Mouse (Mus musculus) frontal cortex, adult (tissue): ENCODE measurements around the gene Cd55.
"Not testable (repeated sequence)": the region's sequence is repeated elsewhere in the genome, so short reads cannot be mapped to it uniquely, and the experiment has no call there.

Source experiments
- ATAC-seq: cut with Nextera tagmentation; 2 replicates; pipeline ENCODE4 v1.9.2; 2017; ENCODE audit warnings: mild to moderate bottlenecking, moderate library complexity, mixed read lengths; ENCODE audit not compliant: low TSS enrichment

Gene Cd55

DNA sequence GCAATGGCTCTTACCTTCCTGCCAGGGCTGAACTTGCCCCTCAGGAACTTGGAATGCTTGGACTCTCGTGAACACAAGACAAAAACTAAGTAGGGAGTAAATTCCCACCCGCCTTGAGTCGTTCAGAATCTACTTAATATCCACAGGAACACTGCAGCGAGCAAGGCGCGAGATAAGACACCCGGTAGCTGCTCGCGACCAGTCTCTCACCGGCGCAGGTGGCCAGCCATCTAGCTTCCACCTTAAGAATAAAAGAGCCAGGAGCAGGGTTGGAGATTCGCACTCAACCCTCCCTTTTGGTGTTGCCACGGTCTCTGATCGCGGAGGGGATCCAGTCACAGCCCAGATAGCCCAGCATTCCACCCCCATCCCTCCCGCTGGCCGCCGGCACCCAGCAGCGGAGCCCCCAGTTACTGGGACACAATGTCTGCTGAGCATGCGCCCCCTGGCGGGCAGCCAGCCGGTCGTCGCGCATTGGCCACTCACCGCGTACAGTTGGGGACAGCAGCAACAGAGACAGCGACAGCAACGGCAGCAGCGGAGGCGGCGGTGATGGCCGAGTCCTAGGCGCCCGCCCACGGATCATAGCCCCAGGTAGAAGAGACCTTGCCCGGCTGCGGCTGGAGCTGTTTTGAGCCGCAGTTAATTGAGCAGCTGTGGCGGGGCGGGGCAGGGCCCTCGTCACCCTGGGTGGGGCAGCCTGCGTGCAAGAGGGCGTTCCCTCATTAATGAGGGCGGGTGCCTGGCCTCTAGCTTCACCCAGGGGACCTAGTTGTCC lies at the start of gene Cd55:
TSS of gene Cd55 (minus strand) at position 661 of the 778 bp plus-strand sequence.
- peak; percentile 92 for ATAC-seq

- no peak for ATAC-seq
Measured at GRCm38 (mm10) chr1:130511823-130512370, 49.4 kb upstream of the Cd55 start.

GRCm38 (mm10) chr1:130508957-130509350 lies 46.4 kb upstream of the Cd55 start:
- no peak for ATAC-seq

DNA sequence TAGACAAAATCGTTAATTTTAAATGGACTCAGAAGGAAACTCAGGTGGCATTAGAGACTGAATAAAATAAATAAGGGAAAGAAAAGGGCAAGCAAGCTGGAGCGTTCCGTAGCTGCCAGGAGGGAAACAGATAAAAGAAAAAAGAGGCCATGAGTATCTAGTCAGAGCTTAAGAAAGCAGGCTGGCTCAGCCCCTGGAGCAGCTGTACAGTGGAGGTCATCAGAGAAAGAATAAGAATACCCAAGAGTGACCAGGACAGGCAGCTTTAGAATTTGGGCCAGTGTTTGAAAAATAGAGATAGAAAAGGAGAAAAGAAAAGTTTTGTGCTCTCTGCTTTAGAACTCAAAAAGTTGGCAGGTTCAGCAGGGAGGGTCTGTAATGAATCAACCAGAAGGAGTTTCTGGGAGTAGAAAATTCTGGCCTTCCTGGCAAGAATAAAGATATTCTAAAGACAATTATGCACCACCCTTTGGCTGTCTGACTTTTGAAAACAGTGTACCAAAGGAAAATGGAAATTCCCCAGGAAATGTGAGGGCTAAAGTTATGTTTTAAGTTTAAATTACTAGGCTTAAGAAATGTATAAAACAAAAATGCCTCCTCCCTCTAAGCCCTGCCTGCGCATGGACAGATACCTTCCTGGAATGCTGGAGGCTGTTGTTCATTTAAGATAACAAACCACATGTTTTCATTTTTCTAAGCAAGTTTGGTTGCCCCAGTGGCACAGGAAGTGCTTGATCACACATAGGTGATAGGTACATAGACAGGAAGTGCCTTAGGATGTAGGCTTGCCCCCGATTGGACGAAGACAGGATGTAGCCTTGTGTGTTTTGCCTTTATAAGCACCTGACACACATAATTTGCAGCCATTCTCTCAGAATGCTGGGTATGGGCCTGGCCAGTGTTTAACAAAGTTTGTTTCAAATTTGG lies 45.7 kb upstream of the Cd55 start:
- ATAC-seq = no peak

DNA sequence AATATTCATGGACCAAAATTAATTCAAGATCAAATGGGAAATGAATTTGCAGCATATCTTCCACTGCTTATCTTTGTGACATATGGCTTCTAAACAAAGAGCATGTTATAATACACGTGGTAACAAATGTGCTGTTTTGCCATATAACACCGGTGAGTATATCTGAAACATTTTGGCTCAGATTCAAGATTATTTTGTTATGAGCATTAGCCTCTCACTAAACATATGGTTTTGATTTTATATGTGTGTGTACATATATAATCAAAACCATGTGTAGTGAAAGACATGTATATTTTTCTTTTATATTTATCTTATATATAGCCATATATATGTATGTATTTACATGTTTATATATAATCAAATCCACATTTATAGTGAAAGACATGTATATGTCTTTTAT lies 44.9 kb upstream of the Cd55 start:
- ATAC-seq = no peak

DNA sequence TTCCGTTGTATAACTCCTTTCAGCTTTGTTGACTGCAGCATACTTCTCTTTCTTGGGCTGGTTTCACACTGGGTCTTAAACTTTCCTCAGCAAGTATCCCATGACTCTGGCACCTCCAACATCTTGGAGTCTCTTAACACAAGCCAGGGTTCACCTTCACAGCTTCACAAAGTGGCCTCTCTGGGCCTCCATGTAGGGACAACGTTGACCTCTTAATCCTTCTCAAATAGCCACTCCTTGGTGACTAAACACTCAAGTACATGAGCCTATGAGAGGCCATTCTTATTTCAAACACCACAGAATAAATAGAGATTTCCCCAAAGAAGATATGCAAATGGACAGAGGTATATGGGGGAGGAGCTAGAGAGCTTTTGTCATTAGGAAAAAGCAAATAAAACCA lies 37.4 kb upstream of the Cd55 start:
- no peak for ATAC-seq

DNA sequence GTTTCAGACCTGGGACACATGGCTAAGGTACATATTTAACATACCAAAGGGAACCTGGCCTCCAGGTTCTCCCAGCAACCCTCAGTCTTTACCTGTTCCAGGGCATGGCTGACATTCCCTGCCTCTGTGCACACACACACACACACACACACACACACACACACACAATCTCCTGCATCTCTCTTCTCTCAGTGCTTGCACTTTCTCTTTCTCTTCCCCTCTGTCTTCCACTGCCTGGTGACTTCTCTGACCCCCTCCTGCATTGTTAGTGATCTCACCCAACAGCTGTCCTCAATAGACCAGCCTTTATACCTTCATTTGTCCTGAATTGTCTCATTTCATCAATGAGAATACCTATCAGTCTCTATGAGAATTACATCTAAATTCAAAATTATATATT lies 35.8 kb upstream of the Cd55 start:
- ATAC-seq = no peak

- no peak for ATAC-seq
Measured at GRCm38 (mm10) chr1:130486816-130487545, 24.4 kb upstream of the Cd55 start.

DNA sequence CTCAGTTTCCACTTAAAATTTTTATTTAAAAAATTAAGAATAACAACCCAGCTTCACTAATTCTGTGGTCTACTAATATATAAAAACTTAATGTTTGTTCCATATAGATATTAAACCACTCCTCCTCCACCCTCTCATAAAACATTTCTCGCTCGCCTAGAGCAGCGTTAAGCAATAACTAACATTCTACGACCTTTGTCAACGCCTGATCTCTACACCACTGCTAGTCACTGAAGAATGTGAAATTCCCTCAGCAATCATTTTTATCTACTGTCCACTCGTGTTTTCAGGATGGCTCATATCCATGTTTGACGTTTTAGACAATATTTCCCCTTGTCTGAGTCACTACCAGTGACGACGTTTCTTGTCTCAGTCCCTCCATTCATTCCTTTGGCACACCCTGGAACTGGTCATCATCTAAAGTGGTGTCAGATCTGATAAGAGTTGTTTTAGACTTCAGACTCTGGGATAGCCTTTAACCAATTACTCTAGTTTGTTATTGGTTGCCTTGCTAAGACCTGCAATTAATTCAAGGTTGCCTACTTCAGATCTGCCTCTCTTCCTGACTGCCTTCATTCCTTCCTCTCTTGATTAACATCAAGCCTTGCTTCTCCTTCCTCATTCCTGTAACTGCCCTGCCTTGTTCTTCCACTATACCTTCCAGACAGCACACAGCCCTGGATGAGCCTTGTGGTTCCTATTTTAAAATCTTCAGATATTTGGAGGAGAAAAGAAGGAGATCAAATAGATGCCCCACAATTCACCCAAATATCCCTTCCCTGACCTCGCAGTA lies 23.5 kb upstream of the Cd55 start:
- no peak for ATAC-seq

GRCm38 (mm10) chr1:130485376-130485775 lies 22.8 kb upstream of the Cd55 start:
- no peak for ATAC-seq

- ATAC-seq = no peak
Measured at GRCm38 (mm10) chr1:130474936-130475335, 12.4 kb upstream of the Cd55 start.

- ATAC-seq = no peak
Measured at GRCm38 (mm10) chr1:130474226-130474625, 11.7 kb upstream of the Cd55 start.

- no peak for ATAC-seq
Measured at GRCm38 (mm10) chr1:130470074-130470473, 7.5 kb upstream of the Cd55 start.

GRCm38 (mm10) chr1:130467453-130467852 lies 4.9 kb upstream of the Cd55 start:
- no peak for ATAC-seq

DNA sequence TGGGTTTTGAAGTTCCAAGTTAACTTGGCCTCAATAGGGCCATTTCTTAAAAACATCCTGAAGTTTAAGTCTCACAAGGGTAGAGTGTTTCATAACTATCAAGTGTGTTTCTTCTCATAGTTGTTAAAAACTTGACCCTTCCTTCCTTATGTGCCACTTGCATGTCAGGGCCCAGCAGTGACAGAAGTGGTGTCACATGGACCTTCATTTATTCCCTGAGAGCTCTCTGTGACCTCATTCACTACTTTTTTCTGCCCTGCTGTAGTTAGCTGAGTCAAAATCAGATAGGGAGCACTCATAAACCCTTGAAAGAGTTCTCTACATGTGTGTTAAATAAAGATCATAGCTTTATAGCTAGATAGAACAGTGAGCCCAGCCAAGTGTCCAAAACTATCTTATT lies 1.6 kb upstream of the Cd55 start:
- no peak for ATAC-seq

DNA sequence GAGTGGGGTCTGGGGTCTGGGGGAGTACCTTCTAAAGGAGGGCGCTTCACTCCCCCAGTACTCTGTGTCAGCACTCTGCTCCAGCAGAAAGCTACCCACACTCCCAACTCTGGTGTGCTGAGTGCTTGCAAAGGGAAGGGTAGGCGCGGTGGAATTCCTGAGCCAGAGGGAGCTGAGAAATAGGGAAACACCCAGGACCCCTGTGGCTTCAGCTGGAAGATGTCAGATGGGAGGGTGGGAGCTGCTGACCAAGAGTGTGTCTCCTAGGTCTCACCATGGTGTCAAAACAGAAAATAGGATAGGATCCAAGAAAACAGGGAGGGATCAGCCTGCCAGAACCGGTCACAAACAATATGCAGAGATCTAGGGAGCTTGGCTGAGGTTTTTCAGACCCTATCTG lies 323 bp upstream of the Cd55 start:
- peak; percentile 84 for ATAC-seq

- no peak for ATAC-seq
Measured at GRCm38 (mm10) chr1:130455111-130455510, 7.4 kb downstream of the Cd55 start.

DNA sequence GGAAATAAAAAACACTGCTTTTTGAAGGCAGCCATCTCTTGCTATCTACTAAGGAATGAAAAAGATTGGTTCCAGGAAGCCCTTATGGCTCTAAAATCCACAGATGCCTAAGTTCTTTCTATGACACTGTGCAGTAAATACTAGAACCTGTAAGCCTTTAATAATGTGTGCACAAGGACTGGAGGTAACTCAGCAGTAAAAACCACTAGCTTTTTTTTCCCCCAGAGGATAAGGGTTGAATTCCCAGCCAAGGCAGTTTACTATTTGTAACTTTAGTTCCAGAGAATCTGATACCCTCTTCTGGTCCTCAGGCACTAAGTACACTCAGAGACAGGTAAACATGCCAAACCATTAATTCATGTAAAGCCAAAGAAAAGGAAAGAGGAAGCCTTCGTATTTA lies 19.6 kb downstream of the Cd55 start:
- ATAC-seq = not testable (repeated sequence)

GRCm38 (mm10) chr1:130430920-130431319 lies 31.6 kb downstream of the Cd55 start:
- ATAC-seq = no peak

GRCm38 (mm10) chr1:130428667-130429066 lies 33.9 kb downstream of the Cd55 start:
- ATAC-seq = not testable (repeated sequence)
